Mouse (Mus musculus): ENCODE measurements around the gene Ndel1. TPM values are rescaled to one million over a fixed set of nuclear protein-coding genes. Genes with fewer than 3 reads are reported as not detected.

Gene Ndel1
- total RNA-seq, 2 experiments from 2014 or later, result 85.1 to 93.1 TPM

- no peak for DNase-seq (ENCODE audit: low spot score in 2 of 2)
Measured at GRCm38 (mm10) chr11:68779735-68780465, 91.8 kb downstream of the Ndel1 start.

GRCm38 (mm10) chr11:68778855-68779254 lies 92.8 kb downstream of the Ndel1 start:
- no peak for DNase-seq (ENCODE audit: low spot score in 2 of 2)

- no peak for DNase-seq (ENCODE audit: low spot score in 2 of 2)
Measured at GRCm38 (mm10) chr11:68777933-68778332, 93.7 kb downstream of the Ndel1 start.

- DNase-seq (ENCODE audit: low spot score in 2 of 2), result no peak
Measured at GRCm38 (mm10) chr11:68776147-68776655, 95.5 kb downstream of the Ndel1 start.

Other genes starting within 250 kb of the Ndel1 start
- gene Myh10, start 180.3 kb downstream of the Ndel1 start, total RNA-seq (2021), result 100 to 1,000 TPM; 138 to 147 TPM
- gene Rnf222, start 16.7 kb upstream of the Ndel1 start, total RNA-seq (2021), result not detected
- 100 to 1,000 TPM; 611 to 652 TPM for gene Rpl26, start 29.7 kb upstream of the Ndel1 start, total RNA-seq (2021)
- gene Odf4, start 55.2 kb upstream of the Ndel1 start, total RNA-seq (2021), result under 1 TPM; 0.33 to 0.41 TPM
- 1 to 10 TPM; 7.6 to 9.7 TPM for gene Arhgef15, start 85.6 kb upstream of the Ndel1 start, total RNA-seq (2021)
- 1 to 10 TPM; 4.6 to 4.8 TPM for gene Slc25a35, start 96.3 kb upstream of the Ndel1 start, total RNA-seq (2021)
- gene Rangrf, start 103.3 kb upstream of the Ndel1 start, total RNA-seq (2021), result 10 to 100 TPM; 13.4 to 15.8 TPM
- 10 to 100 TPM; 24.1 to 25.3 TPM for gene Pfas, start 136.6 kb upstream of the Ndel1 start, total RNA-seq (2021)
- gene Ctc1, start 144.1 kb upstream of the Ndel1 start, total RNA-seq (2021), result 10 to 100 TPM; 33.6 to 38.8 TPM
- gene Aurkb, start 173.8 kb upstream of the Ndel1 start, total RNA-seq (2021), result 1 to 10 TPM; 2.1 to 2.3 TPM
- 10 to 100 TPM; 25.2 to 26.4 TPM for gene Borcs6, start 187.9 kb upstream of the Ndel1 start, total RNA-seq (2021)
- 10 to 100 TPM; 13.5 to 13.7 TPM for gene Tmem107, start 198.9 kb upstream of the Ndel1 start, total RNA-seq (2021)
- gene Vamp2, start 216.6 kb upstream of the Ndel1 start, total RNA-seq (2021), result 1,000 to 10,000 TPM; 1,073 to 1,118 TPM
- gene Per1, start 223.4 kb upstream of the Ndel1 start, total RNA-seq (2021), result 10 to 100 TPM; 84.4 to 86.8 TPM
- gene Hes7, start 248.5 kb upstream of the Ndel1 start, total RNA-seq (2021), result under 1 TPM; 0.46 to 0.62 TPM